Mouse (Mus musculus) liver, postnatal 0 days (tissue): ENCODE results near the gene Krt6a. TPM values are rescaled to one million over a fixed set of nuclear protein-coding genes. Genes with fewer than 3 reads are reported as not detected.
"Not testable (repeated sequence)": the region's sequence is repeated elsewhere in the genome, so short reads cannot be mapped to it uniquely, and the experiment has no call there.

ENCODE experiments used
- ATAC-seq: fragments of 200-750 bp; cut with Nextera tagmentation; 2 replicates; pipeline ENCODE4 v1.8.0; 2017; ENCODE audit warnings: mild to moderate bottlenecking, moderate library complexity
- DNase-seq: peaks from one replicate; pipeline ENCODE4 v3.0.0-alpha.2; 2016
- H3K27ac ChIP-seq: fragments of 300-500 bp; sonication (generic); 2 replicates; pipeline ENCODE4 v1.5.1; 2014; ENCODE audit warnings: antibody characterized with exemption, moderate library complexity, mild to moderate bottlenecking, low read depth
- H3K27me3 ChIP-seq: fragments of 300-500 bp; sonication (generic); 2 replicates; pipeline ENCODE4 v1.6.1; 2014; ENCODE audit warnings: low read length, control low read depth, mixed read lengths; ENCODE audit not compliant: insufficient read depth
- H3K36me3 ChIP-seq: fragments of 300-500 bp; sonication (generic); replicated peaks from 2 replicates; pipeline ENCODE4 v1.6.1; 2014; ENCODE audit warnings: mild to moderate bottlenecking, control low read depth, low read length, moderate library complexity, mixed read lengths; ENCODE audit not compliant: insufficient read depth
- H3K4me1 ChIP-seq: fragments of 300-500 bp; sonication (generic); 2 replicates; pipeline ENCODE4 v1.6.1; 2014; ENCODE audit warnings: antibody characterized with exemption, mild to moderate bottlenecking, control low read depth; ENCODE audit not compliant: insufficient read depth
- H3K4me2 ChIP-seq: fragments of 300-500 bp; sonication (generic); 2 replicates; pipeline ENCODE4 v1.6.1; 2014; ENCODE audit warnings: low read depth, mild to moderate bottlenecking, low read length, moderate library complexity, mixed read lengths
- H3K4me3 ChIP-seq: fragments of 300-500 bp; sonication (generic); 2 replicates; pipeline ENCODE4 v1.5.1; 2014; ENCODE audit warnings: low read depth, low read length
- H3K9ac ChIP-seq: fragments of 300-500 bp; sonication (generic); replicated peaks from 2 replicates; pipeline ENCODE4 v1.6.1; 2014; ENCODE audit warnings: mild to moderate bottlenecking, moderate library complexity
- H3K9me3 ChIP-seq: fragments of 300-500 bp; sonication (generic); 2 replicates; pipeline ENCODE4 v1.6.1; 2016; ENCODE audit warnings: mild to moderate bottlenecking, control low read depth, low read length, mixed read lengths
- CTCF ChIP-seq: sonication (generic); IDR thresholded peaks from 2 replicates; pipeline ENCODE4 v1.5.1; 2016; ENCODE audit warnings: antibody characterized with exemption, low read depth
- EP300 ChIP-seq: IDR thresholded peaks from 2 replicates; pipeline ENCODE4 v1.6.1; 2016; ENCODE audit warnings: antibody characterized with exemption, low read depth, mild to moderate bottlenecking
- WGBS: fragments of 180-500 bp; shearing (Covaris S2); extraction: QIAGEN DNeasy Blood & Tissue Kit; methylation state at CpG from one replicate; pipeline ENCODE4 v1.1.7; 2014; ENCODE audit not compliant: insufficient replicate concordance; 5-methylcytosine and 5-hydroxymethylcytosine counted together
- polyA plus RNA-seq: library from polyadenylated mRNA; unstranded; fragments of >200 nt; fragmentation: Nextera tagmentation; extraction: Ambion mirVana; gene quantifications from 2 replicates; pipeline ENCODE4 v1.2.1, GENCODE M21; 2015

The Krt6a gene
- polyA plus RNA-seq, 1 experiment from 2014 or later = not detected

DNA sequence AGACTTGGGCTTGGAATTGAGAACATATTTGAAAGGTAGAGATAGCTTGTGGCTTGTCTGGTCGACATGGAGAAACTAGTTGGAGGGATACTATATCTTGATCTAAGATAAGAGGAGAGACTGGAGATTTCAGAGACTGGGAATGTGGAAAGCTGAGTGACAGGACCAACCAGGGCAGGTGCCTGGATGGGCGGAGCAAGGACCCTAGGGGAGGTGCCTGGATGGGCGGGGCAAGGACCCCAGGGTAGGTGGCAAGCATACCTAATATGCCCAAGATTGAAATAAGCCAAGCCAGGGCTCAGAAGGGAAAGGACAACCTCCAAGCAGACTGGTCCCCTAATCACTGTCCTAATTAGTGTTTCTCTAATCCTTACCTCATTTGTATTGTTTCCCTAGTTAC, 5.1 kb upstream of the Krt6a start:
- Histone ChIP-seq H3K4me1 (no peaks in the 10 kb centered on the region), H3K4me3 (no peak overlapping the region), H3K9me3 (no peaks in the 10 kb centered on the region), H3K4me2 (no peak overlapping the region), H3K9ac (no peak overlapping the region), H3K27me3 (no peaks in the 10 kb centered on the region), H3K27ac (no peak overlapping the region), H3K36me3 (no peaks in the 10 kb centered on the region)
- ATAC-seq = no peak
- DNase-seq = no peak
- TF ChIP-seq CTCF (no peak), EP300 (no peak)
- 56% methylated on average over 3 of the region's 3 CpGs for WGBS

DNA sequence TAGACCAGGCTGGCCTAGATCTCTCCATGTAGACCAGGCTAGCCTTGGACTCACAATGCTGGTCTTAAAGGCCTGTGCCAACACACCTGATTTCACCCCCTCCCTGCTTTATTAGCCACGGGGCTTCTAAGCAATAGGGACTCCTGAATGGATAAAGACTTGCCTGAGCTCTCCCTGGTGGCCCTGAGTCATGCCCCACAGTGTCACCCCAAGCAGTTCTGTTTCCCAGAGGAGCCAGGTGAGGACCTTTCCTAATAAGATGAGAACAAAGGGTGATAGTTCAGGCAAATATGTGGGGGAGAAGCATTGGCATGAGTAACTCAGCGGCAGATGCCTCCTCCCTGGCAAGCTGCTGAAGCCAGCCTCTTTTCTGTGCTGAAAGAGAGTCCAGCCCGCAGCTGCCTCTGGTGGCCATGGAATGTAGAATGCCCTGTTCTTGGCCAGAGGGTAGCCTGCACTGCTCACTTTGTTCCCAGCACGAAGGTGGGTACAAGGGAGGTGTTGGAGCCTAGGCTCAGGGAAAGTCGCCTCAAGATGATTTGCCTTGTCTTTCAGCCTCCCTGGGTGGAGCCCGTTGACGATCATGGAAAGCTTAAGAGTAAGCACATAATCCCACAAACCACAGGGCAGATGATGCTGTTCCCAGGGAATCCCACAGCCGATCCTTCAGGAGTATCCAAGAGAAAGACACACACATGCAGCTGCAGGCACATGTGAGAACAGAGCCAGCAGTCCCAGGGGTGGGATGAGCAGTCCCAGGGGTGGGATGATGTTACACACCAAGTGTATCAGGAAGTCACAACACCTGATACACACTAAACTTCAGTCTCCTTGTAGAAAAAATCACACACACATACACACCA, 3.5 kb upstream of the Krt6a start:
- Histone ChIP-seq H3K4me1 (no peaks in the 10 kb centered on the region), H3K4me3 (no peak overlapping the region), H3K27me3 (no peaks in the 10 kb centered on the region), H3K9ac (no peak overlapping the region), H3K4me2 (no peak overlapping the region), H3K36me3 (no peaks in the 10 kb centered on the region), H3K27ac (no peak overlapping the region), H3K9me3 (no peaks in the 10 kb centered on the region)
- ATAC-seq = no peak
- TF ChIP-seq CTCF = no peak
- no peak for TF ChIP-seq EP300
- no peak for DNase-seq
- WGBS = 64% methylated on average over 8 of the region's 8 CpGs

DNA sequence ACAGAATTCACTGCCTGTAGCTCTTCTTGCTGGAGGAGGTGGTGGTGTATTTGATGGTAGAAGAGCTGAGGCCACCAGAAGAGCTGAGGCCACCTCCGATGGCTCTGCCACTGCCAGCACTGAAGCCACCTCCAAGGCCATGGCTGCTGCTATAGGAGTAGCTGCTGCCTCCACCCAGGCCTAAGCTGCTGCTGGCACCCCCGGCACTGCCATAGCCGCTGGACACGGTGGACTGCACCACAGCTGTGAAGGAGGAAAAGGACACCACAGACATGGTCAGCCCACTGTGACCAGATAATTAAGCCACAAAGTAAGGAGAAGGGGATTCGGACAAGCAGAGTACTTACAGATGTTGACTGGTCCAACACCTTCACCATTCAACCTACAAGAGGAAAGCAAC, 3.6 kb downstream of the Krt6a start:
- H3K27me3 ChIP-seq, H3K4me2 ChIP-seq, H3K36me3 ChIP-seq, H3K4me3 ChIP-seq, ATAC-seq, H3K4me1 ChIP-seq, DNase-seq, H3K9ac ChIP-seq, H3K27ac ChIP-seq, H3K9me3 ChIP-seq: not testable (repeated sequence)
- 79% methylated on average over 4 of the region's 5 CpGs for WGBS

- H3K9ac ChIP-seq = no peak overlapping the region
- no peaks in the 10 kb centered on the region for H3K4me1 ChIP-seq
- no peaks in the 10 kb centered on the region for H3K27me3 ChIP-seq
- no peaks in the 10 kb centered on the region for H3K36me3 ChIP-seq
- ATAC-seq = no peak
- no peak for DNase-seq
- no peak overlapping the region for H3K4me3 ChIP-seq
- no peak overlapping the region for H3K27ac ChIP-seq
- H3K4me2 ChIP-seq = no peak overlapping the region
- WGBS = 49% methylated on average over 2 of the region's 2 CpGs
- H3K9me3 ChIP-seq = no peaks in the 10 kb centered on the region
- TF ChIP-seq EP300 = no peak
- TF ChIP-seq CTCF = no peak
These were observed 5.9 kb downstream of the Krt6a start for GRCm38 (mm10) chr15:101688161-101688560.

DNA sequence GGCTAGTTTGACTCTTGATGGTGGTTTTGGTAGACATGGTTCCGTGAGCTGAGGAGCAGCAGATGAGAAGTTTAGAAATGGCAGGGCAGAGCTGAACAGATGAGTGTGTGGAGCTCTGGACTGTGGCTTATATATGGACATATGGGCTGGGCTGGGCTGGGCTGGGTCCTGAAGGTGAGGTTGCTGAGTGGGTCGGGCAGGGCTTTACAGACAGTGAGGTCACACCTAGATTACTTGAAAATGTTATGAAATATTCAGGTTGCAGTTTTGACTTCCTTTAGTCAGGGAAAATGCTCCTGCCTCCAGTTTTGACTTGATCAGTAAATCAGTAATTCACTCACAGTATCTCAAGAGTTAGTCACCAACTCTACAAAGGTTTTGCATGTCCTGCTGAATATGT, 13.9 kb downstream of the Krt6a start, which contains the start of gene Krt6b:
Gene Krt6b, minus strand, starts transcription at position 101 of the 400 bp plus-strand sequence.
- Histone ChIP-seq H3K36me3 (no peaks in the 10 kb centered on the region), H3K4me2 (no peak within 1 kb of the TSS), H3K9ac (no peak within 1 kb of the TSS), H3K27me3 (no peaks in the 10 kb centered on the region), H3K4me1 (no peaks in the 10 kb centered on the region), H3K27ac (no peak within 1 kb of the TSS), H3K4me3 (no peak within 1 kb of the TSS), H3K9me3 (no peaks in the 10 kb centered on the region)
- ATAC-seq (no peak), DNase-seq (no peak)
- WGBS = 79% methylated on average over 2 of the region's 2 CpGs
- TF ChIP-seq CTCF (no peak), EP300 (no peak)

- WGBS = 50% methylated on average over 1 of the region's 1 CpGs
- Histone ChIP-seq H3K27ac (no peak overlapping the region), H3K9me3 (no peaks in the 10 kb centered on the region), H3K9ac (no peak overlapping the region), H3K36me3 (no peaks in the 10 kb centered on the region), H3K4me1 (no peaks in the 10 kb centered on the region), H3K4me2 (no peak overlapping the region), H3K27me3 (no peaks in the 10 kb centered on the region), H3K4me3 (no peak overlapping the region)
- DNase-seq = no peak
- no peak for ATAC-seq
- TF ChIP-seq CTCF (no peak), EP300 (no peak)
These were observed 18.1 kb downstream of the Krt6a start for GRCm38 (mm10) chr15:101675978-101676377.
